Mouse (Mus musculus) midbrain, embryonic 12.5 days (tissue): Measurements from ENCODE around the gene Iqcf6. TPM values are rescaled to one million over a fixed set of nuclear protein-coding genes. Genes with fewer than 3 reads are reported as not detected.
"Not testable (repeated sequence)": the region's sequence is repeated elsewhere in the genome, so short reads cannot be mapped to it uniquely, and the experiment has no call there.

ENCODE experiments used
- ATAC-seq: fragments of 200-750 bp; cut with Nextera tagmentation; 2 replicates; pipeline ENCODE4 v1.8.0; 2017; ENCODE audit warnings: low read depth, moderate TSS enrichment, moderate library complexity; ENCODE audit not compliant: low FRiP score
- H3K27ac ChIP-seq: fragments of 300-500 bp; sonication (generic); replicated peaks from 2 replicates; pipeline ENCODE4 v1.5.1; 2016; ENCODE audit warnings: mild to moderate bottlenecking
- H3K27me3 ChIP-seq: fragments of 300-500 bp; sonication (generic); 2 replicates; pipeline ENCODE4 v1.6.1; 2016; ENCODE audit warnings: mild to moderate bottlenecking
- H3K36me3 ChIP-seq: fragments of 300-500 bp; sonication (generic); 2 replicates; pipeline ENCODE4 v1.6.1; 2016
- H3K4me1 ChIP-seq: fragments of 300-500 bp; sonication (generic); 2 replicates; pipeline ENCODE4 v1.6.1; 2016
- H3K4me2 ChIP-seq: fragments of 300-500 bp; sonication (generic); replicated peaks from 2 replicates; pipeline ENCODE4 v1.6.1; 2016; ENCODE audit warnings: mild to moderate bottlenecking, moderate library complexity
- H3K4me3 ChIP-seq: fragments of 300-500 bp; sonication (generic); 2 replicates; pipeline ENCODE4 v1.5.1; 2016; ENCODE audit warnings: mild to moderate bottlenecking
- H3K9ac ChIP-seq: fragments of 300-500 bp; sonication (generic); replicated peaks from 2 replicates; pipeline ENCODE4 v1.6.1; 2016; ENCODE audit warnings: mild to moderate bottlenecking, moderate library complexity
- H3K9me3 ChIP-seq: fragments of 300-500 bp; sonication (generic); 2 replicates; pipeline ENCODE4 v1.6.1; 2016; ENCODE audit warnings: mild to moderate bottlenecking
- WGBS: fragments of 180-500 bp; shearing (Covaris S2); methylation state at CpG from one replicate; pipeline ENCODE4 v1.1.7; 2016; 5-methylcytosine and 5-hydroxymethylcytosine counted together
- polyA plus RNA-seq: library from polyadenylated mRNA; unstranded; fragments of >200 nt; fragmentation: Nextera tagmentation; extraction: Ambion mirVana; gene quantifications from 2 replicates; pipeline ENCODE4 v1.2.1, GENCODE M21; 2016

The Iqcf6 gene
- not detected in 2 replicates for polyA plus RNA-seq

- no peaks in the 10 kb centered on the region for H3K36me3 ChIP-seq
- no peaks in the 10 kb centered on the region for H3K4me1 ChIP-seq
- ATAC-seq: no peak
- no peaks in the 10 kb centered on the region for H3K9me3 ChIP-seq
- H3K27ac ChIP-seq: no peak within 1 kb of the TSS
- H3K4me2 ChIP-seq: no peak within 1 kb of the TSS
- H3K4me3 ChIP-seq: no peak within 1 kb of the TSS
- 75% methylated on average over 2 of the region's 2 CpGs for WGBS
- no peak within 1 kb of the TSS for H3K9ac ChIP-seq
- no peaks in the 10 kb centered on the region for H3K27me3 ChIP-seq
Measured at GRCm38 (mm10) chr9:106626282-106626681, at the start of gene Iqcf6. Iqcf6 (plus strand) TSS chr9:106626582.

- ATAC-seq: no peak
- H3K27me3 ChIP-seq: no peaks in the 10 kb centered on the region
- no peaks in the 10 kb centered on the region for H3K4me1 ChIP-seq
- no peaks in the 10 kb centered on the region for H3K36me3 ChIP-seq
- no peak overlapping the region for H3K27ac ChIP-seq
- H3K4me3 ChIP-seq: no peak overlapping the region
- H3K9ac ChIP-seq: no peak overlapping the region
- H3K9me3 ChIP-seq: 0 out of 2 replicates have a peak, but pooled peaks cover 3% of the 10 kb centered on the region
- no peak overlapping the region for H3K4me2 ChIP-seq
- WGBS: 82% methylated on average over 7 of the region's 7 CpGs
Measured at GRCm38 (mm10) chr9:106580016-106580415, 46.4 kb upstream of the Iqcf6 start.

- no peak overlapping the region for H3K27ac ChIP-seq
- H3K36me3 ChIP-seq: no peaks in the 10 kb centered on the region
- no peaks in the 10 kb centered on the region for H3K27me3 ChIP-seq
- H3K4me3 ChIP-seq: no peak overlapping the region
- no peak overlapping the region for H3K9ac ChIP-seq
- H3K4me2 ChIP-seq: no peak overlapping the region
- no peaks in the 10 kb centered on the region for H3K4me1 ChIP-seq
- H3K9me3 ChIP-seq: 0 out of 2 replicates have a peak, but pooled peaks cover 3% of the 10 kb centered on the region
- ATAC-seq: no peak
- 69% methylated on average over 1 of the region's 1 CpGs for WGBS
Measured at GRCm38 (mm10) chr9:106582552-106582951, 43.8 kb upstream of the Iqcf6 start.

- no peak for ATAC-seq
- no peaks in the 10 kb centered on the region for H3K27me3 ChIP-seq
Measured at GRCm38 (mm10) chr9:106592158-106592557, 34.2 kb upstream of the Iqcf6 start.

GRCm38 (mm10) chr9:106595402-106595801, 31.0 kb upstream of the Iqcf6 start:
- H3K9ac ChIP-seq, H3K4me2 ChIP-seq, H3K36me3 ChIP-seq, H3K4me3 ChIP-seq, H3K27ac ChIP-seq, H3K9me3 ChIP-seq, ATAC-seq, H3K4me1 ChIP-seq, H3K27me3 ChIP-seq: not testable (repeated sequence)
- 24% methylated on average over 4 of the region's 4 CpGs for WGBS

More at GRCm38 (mm10) chr9:106592158-106592557, 34.2 kb upstream of the Iqcf6 start:
- Histone ChIP-seq H3K27ac (no peak overlapping the region), H3K9me3 (no peaks in the 10 kb centered on the region), H3K4me2 (no peak overlapping the region), H3K4me3 (no peak overlapping the region), H3K36me3 (no peaks in the 10 kb centered on the region), H3K4me1 (no peaks in the 10 kb centered on the region), H3K9ac (no peak overlapping the region)
- WGBS: 90% methylated on average over 5 of the region's 5 CpGs

DNA sequence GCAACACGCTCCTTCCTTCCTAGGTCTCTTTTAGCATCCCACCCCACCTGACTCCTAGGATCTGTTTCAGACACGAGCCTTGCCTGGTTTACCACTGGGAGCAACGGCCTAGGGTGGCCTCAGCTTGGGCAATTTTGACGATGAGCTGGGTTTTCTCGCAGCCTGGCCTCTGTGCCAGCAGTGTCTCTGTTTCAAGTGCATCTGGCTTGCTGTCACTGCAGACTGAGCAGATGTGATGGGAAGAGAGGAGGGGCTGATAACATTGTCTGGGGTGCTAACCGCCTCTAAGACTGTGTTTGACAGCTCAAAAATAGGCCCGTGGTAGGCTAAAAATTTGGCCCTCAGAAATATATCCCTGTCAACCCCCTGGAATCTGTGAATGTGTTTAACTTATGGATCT, 30.5 kb upstream of the Iqcf6 start:
- Histone ChIP-seq H3K9ac (no peak overlapping the region), H3K27ac (no peak overlapping the region), H3K4me2 (no peak overlapping the region), H3K4me1 (no peaks in the 10 kb centered on the region), H3K27me3 (no peaks in the 10 kb centered on the region), H3K36me3 (no peaks in the 10 kb centered on the region), H3K9me3 (no peaks in the 10 kb centered on the region), H3K4me3 (no peak overlapping the region)
- no peak for ATAC-seq
- 76% methylated on average over 7 of the region's 7 CpGs for WGBS

GRCm38 (mm10) chr9:106598466-106598865, 27.9 kb upstream of the Iqcf6 start:
- no peak overlapping the region for H3K4me2 ChIP-seq
- no peaks in the 10 kb centered on the region for H3K4me1 ChIP-seq
- no peaks in the 10 kb centered on the region for H3K36me3 ChIP-seq
- H3K27ac ChIP-seq: no peak overlapping the region
- H3K9ac ChIP-seq: no peak overlapping the region
- H3K4me3 ChIP-seq: no peak overlapping the region
- no peak for ATAC-seq
- no peaks in the 10 kb centered on the region for H3K9me3 ChIP-seq
- H3K27me3 ChIP-seq: no peaks in the 10 kb centered on the region
- 43% methylated on average over 7 of the region's 7 CpGs for WGBS

GRCm38 (mm10) chr9:106600546-106600945, 25.8 kb upstream of the Iqcf6 start:
- no peaks in the 10 kb centered on the region for H3K9me3 ChIP-seq
- no peak for ATAC-seq
- 29% methylated on average over 8 of the region's 8 CpGs for WGBS
- no peaks in the 10 kb centered on the region for H3K4me1 ChIP-seq
- no peak overlapping the region for H3K9ac ChIP-seq
- no peak overlapping the region for H3K27ac ChIP-seq
- H3K27me3 ChIP-seq: no peaks in the 10 kb centered on the region
- no peaks in the 10 kb centered on the region for H3K36me3 ChIP-seq
- no peak overlapping the region for H3K4me3 ChIP-seq
- no peak overlapping the region for H3K4me2 ChIP-seq

DNA sequence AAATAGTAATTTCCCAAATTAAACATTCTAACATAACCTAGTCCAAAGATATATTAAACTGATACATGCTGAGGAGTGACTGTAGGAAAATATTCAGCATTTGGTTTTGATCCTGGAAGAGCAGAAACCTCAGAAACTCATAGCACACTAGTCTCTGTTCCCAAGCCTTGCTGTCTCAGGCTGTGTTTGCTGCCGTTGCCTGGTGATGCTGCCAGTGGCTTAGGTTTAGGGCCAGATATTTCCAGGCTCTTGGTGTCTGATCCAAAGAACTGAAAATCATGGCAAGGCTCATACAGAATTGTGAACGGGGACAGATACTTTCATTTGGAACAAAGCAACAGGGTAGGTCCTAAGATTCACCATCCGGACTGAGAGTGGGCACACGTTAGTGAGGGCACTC, 15.7 kb upstream of the Iqcf6 start:
- no peaks in the 10 kb centered on the region for H3K27me3 ChIP-seq
- no peaks in the 10 kb centered on the region for H3K9me3 ChIP-seq
- ATAC-seq: no peak
- 85% methylated on average over 4 of the region's 4 CpGs for WGBS
- no peak overlapping the region for H3K27ac ChIP-seq
- H3K4me1 ChIP-seq: no peaks in the 10 kb centered on the region
- H3K4me2 ChIP-seq: no peak overlapping the region
- no peaks in the 10 kb centered on the region for H3K36me3 ChIP-seq
- no peak overlapping the region for H3K9ac ChIP-seq
- no peak overlapping the region for H3K4me3 ChIP-seq

GRCm38 (mm10) chr9:106613951-106614350, 12.4 kb upstream of the Iqcf6 start:
- H3K9ac ChIP-seq: no peak overlapping the region
- H3K4me3 ChIP-seq: no peak overlapping the region
- H3K27ac ChIP-seq: no peak overlapping the region
- WGBS: 68% methylated on average over 2 of the region's 2 CpGs
- no peaks in the 10 kb centered on the region for H3K4me1 ChIP-seq
- no peaks in the 10 kb centered on the region for H3K9me3 ChIP-seq
- H3K27me3 ChIP-seq: no peaks in the 10 kb centered on the region
- no peak overlapping the region for H3K4me2 ChIP-seq
- H3K36me3 ChIP-seq: no peaks in the 10 kb centered on the region
- no peak for ATAC-seq

DNA sequence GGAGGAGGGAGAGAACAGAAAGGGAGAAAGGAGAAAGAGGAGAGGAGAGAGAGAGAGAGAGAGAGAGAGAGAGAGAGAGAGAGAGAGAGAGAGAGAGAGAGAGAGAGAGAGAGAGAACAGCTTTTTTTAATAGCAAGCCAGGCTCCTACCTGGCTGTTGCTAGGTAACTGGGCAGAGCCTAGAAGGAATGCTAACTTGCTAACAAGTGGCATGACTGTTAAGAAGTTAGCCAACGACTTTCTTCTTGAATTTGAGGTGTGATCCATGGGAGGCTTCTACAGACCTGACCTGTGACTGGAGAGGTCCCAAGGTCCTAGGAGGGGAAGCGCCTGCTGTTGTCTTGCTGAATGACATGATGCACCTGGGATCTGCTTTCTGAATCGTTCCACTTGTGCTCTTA, 11.8 kb upstream of the Iqcf6 start:
- Histone ChIP-seq H3K9me3 (no peaks in the 10 kb centered on the region), H3K9ac (no peak overlapping the region), H3K4me2 (no peak overlapping the region), H3K4me3 (no peak overlapping the region), H3K36me3 (no peaks in the 10 kb centered on the region), H3K27ac (no peak overlapping the region), H3K27me3 (no peaks in the 10 kb centered on the region), H3K4me1 (no peaks in the 10 kb centered on the region)
- WGBS: 46% methylated on average over 3 of the region's 3 CpGs
- no peak for ATAC-seq

GRCm38 (mm10) chr9:106616306-106616705, 10.1 kb upstream of the Iqcf6 start:
- no peak overlapping the region for H3K4me2 ChIP-seq
- H3K36me3 ChIP-seq: no peaks in the 10 kb centered on the region
- H3K27me3 ChIP-seq: no peaks in the 10 kb centered on the region
- 0 out of 2 replicates have a peak, but pooled peaks cover 2% of the 10 kb centered on the region for H3K9me3 ChIP-seq
- no peak overlapping the region for H3K9ac ChIP-seq
- 87% methylated on average over 9 of the region's 9 CpGs for WGBS
- ATAC-seq: no peak
- no peak overlapping the region for H3K27ac ChIP-seq
- H3K4me1 ChIP-seq: no peaks in the 10 kb centered on the region
- no peak overlapping the region for H3K4me3 ChIP-seq

- Histone ChIP-seq H3K27ac (no peak overlapping the region), H3K9me3 (0 out of 2 replicates have a peak, but pooled peaks cover 2% of the 10 kb centered on the region), H3K27me3 (no peaks in the 10 kb centered on the region), H3K36me3 (no peaks in the 10 kb centered on the region), H3K9ac (no peak overlapping the region), H3K4me1 (no peaks in the 10 kb centered on the region), H3K4me3 (no peak overlapping the region), H3K4me2 (no peak overlapping the region)
- ATAC-seq: no peak
- 85% methylated on average over 3 of the region's 3 CpGs for WGBS
Measured at GRCm38 (mm10) chr9:106617496-106617895, 8.9 kb upstream of the Iqcf6 start.
